Mouse (Mus musculus) forebrain, embryonic 15.5 days (tissue): Measurements from ENCODE around the gene Klf15. TPM values are rescaled to one million over a fixed set of nuclear protein-coding genes. Genes with fewer than 3 reads are reported as not detected.

Experiments used
- ATAC-seq: fragments of 200-750 bp; cut with Nextera tagmentation; replicated peaks from 2 replicates; pipeline ENCODE4 v1.8.0; 2017; ENCODE audit warnings: mild to moderate bottlenecking, moderate TSS enrichment, moderate library complexity
- H3K27ac ChIP-seq: fragments of 300-500 bp; sonication (generic); replicated peaks from 2 replicates; pipeline ENCODE4 v1.5.1; 2015; ENCODE audit warnings: mild to moderate bottlenecking, inconsistent platforms
- H3K27me3 ChIP-seq: fragments of 300-500 bp; sonication (generic); 2 replicates; pipeline ENCODE4 v1.6.1; 2015; ENCODE audit warnings: inconsistent platforms
- H3K36me3 ChIP-seq: fragments of 300-500 bp; sonication (generic); 2 replicates; pipeline ENCODE4 v1.6.1; 2015; ENCODE audit warnings: mild to moderate bottlenecking, inconsistent platforms
- H3K4me1 ChIP-seq: fragments of 300-500 bp; sonication (generic); 2 replicates; pipeline ENCODE4 v1.6.1; 2015; ENCODE audit warnings: inconsistent platforms
- H3K4me2 ChIP-seq: fragments of 300-500 bp; sonication (generic); replicated peaks from 2 replicates; pipeline ENCODE4 v1.6.1; 2015; ENCODE audit warnings: mild to moderate bottlenecking, inconsistent platforms
- H3K4me3 ChIP-seq: fragments of 300-500 bp; sonication (generic); 2 replicates; pipeline ENCODE4 v1.5.1; 2015; ENCODE audit warnings: mild to moderate bottlenecking, inconsistent platforms
- H3K9ac ChIP-seq: fragments of 300-500 bp; sonication (generic); replicated peaks from 2 replicates; pipeline ENCODE4 v1.6.1; 2015; ENCODE audit warnings: mild to moderate bottlenecking, inconsistent platforms
- H3K9me3 ChIP-seq: fragments of 300-500 bp; sonication (generic); 2 replicates; pipeline ENCODE4 v1.6.1; 2016; ENCODE audit warnings: inconsistent platforms
- WGBS: fragments of 180-500 bp; shearing (Covaris S2); methylation state at CpG from one replicate; pipeline ENCODE4 v1.1.7; 2015; ENCODE audit warnings: mixed read lengths; 5-methylcytosine and 5-hydroxymethylcytosine counted together
- polyA plus RNA-seq: library from polyadenylated mRNA; unstranded; fragments of >200 nt; fragmentation: Nextera tagmentation; extraction: Ambion mirVana; gene quantifications from 2 replicates; pipeline ENCODE4 v1.2.1, GENCODE M21; 2015

The Klf15 gene
- polyA plus RNA-seq, 1 experiment from 2014 or later: 12.9 TPM

GRCm38 (mm10) chr6:90518892-90519291, 56.5 kb downstream of the Klf15 start:
- Histone ChIP-seq H3K36me3 (no peaks in the 10 kb centered on the region), H3K9ac (no peak overlapping the region), H3K4me2 (no peak overlapping the region), H3K9me3 (no peaks in the 10 kb centered on the region), H3K27ac (no peak overlapping the region), H3K4me1 (no peaks in the 10 kb centered on the region), H3K4me3 (no peak overlapping the region), H3K27me3 (no peaks in the 10 kb centered on the region)
- ATAC-seq: no peak
- 79% methylated on average over 3 of the region's 3 CpGs for WGBS

DNA sequence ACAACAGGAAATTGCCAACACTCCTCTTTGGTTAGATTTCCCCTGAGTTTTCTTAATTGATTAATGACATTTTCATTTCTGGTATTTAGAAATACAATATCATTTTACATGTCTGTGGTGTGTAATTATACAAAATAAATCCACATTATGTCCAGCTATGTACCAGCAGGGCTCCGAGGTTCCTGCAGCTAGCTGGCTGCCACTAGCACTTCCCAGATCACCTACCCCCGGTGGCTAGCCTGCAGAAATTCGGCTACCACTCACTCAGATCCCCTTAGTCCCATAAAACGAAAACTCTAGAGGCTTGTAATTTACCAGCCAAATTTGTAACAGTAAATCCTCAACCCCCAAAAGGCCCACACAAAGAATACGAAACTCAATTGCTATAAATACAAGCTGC, 57.0 kb downstream of the Klf15 start:
- no peak for ATAC-seq
- no peaks in the 10 kb centered on the region for H3K9me3 ChIP-seq
- no peak overlapping the region for H3K4me3 ChIP-seq
- H3K9ac ChIP-seq: no peak overlapping the region
- H3K36me3 ChIP-seq: no peaks in the 10 kb centered on the region
- 64% methylated on average over 5 of the region's 5 CpGs for WGBS
- no peak overlapping the region for H3K27ac ChIP-seq
- no peaks in the 10 kb centered on the region for H3K27me3 ChIP-seq
- no peaks in the 10 kb centered on the region for H3K4me1 ChIP-seq
- no peak overlapping the region for H3K4me2 ChIP-seq

Other genes with a start within 250 kb of the Klf15 start
- not detected in 2 replicates for gene Vmn1r53, start 238.1 kb upstream of the Klf15 start, polyA plus RNA-seq
- not detected in 2 replicates for gene Vmn1r54, start 216.3 kb upstream of the Klf15 start, polyA plus RNA-seq
- not detected in 2 replicates for gene BC048671, start 161.4 kb upstream of the Klf15 start, polyA plus RNA-seq
- gene Chst13, start 137.4 kb upstream of the Klf15 start, polyA plus RNA-seq: not detected in 2 replicates
- not detected in 2 replicates for gene Uroc1, start 129.3 kb upstream of the Klf15 start, polyA plus RNA-seq
- gene Zxdc, start 93.1 kb upstream of the Klf15 start, polyA plus RNA-seq: 12.3 and 12.4 TPM in 2 replicates
- 3.9 and 5.3 TPM in 2 replicates for gene Cfap100, start 33.8 kb upstream of the Klf15 start, polyA plus RNA-seq
- gene Aldh1l1, start 23.9 kb downstream of the Klf15 start, polyA plus RNA-seq: 29.0 and 35.6 TPM in 2 replicates
- gene Slc41a3, start 142.1 kb downstream of the Klf15 start, polyA plus RNA-seq: 2.3 and 2.5 TPM in 2 replicates